Mouse (Mus musculus): Measurements from ENCODE around the gene Prkca.

Gene Prkca

DNA sequence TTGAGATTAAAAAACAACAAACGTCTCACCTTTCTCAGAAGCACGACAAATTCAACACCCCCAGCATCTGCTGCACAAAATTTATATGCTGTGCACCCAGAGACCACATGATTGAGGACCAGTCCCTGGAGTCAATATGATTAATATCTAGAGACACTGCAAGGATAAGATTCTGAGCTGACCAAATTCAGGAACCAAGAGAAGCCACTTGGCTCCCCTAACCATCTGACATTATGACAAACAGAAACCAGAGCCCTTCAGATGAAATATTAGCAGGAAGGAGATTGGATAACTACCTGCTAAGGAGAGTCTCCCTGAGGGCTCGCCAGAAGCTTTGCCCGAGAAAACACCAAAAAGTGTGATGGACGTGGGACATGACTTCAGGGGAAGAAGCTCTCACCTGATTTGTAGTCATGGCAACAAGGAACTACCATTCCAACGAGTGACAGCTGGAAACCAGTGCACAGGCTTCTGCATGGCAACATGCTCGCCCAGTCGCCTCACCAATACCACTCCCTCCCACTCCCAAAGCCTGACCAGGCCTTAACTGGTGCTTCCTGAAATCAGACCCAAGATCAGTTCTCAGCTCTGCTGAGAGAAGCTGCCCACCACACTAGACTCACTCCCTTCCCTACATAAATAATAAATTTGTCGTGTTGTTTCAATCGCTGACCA, 106.8 kb downstream of the Prkca start:
- intact Hi-C loops (cut with DNase I), result no loop called here

DNA sequence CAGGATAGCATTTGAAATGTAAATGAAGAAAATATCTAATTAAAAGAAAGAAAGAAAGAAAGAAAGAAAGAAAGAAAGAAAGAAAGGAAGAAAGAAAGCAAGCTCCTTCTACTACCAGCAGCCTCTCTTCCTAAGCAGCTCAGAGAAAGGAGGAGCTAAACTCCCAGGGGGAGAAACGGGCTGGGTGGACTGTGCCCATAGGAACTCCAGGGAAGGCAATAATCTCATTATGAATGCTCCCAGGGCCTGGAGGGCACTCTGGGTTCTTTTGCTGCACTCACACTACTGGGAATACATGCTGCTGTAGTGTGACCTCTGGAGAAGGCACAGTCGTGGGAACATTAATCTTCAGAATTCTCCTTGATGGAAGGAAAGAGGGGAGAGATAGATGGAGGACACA, 107.5 kb downstream of the Prkca start:
- intact Hi-C loops (cut with DNase I), result no loop called here

DNA sequence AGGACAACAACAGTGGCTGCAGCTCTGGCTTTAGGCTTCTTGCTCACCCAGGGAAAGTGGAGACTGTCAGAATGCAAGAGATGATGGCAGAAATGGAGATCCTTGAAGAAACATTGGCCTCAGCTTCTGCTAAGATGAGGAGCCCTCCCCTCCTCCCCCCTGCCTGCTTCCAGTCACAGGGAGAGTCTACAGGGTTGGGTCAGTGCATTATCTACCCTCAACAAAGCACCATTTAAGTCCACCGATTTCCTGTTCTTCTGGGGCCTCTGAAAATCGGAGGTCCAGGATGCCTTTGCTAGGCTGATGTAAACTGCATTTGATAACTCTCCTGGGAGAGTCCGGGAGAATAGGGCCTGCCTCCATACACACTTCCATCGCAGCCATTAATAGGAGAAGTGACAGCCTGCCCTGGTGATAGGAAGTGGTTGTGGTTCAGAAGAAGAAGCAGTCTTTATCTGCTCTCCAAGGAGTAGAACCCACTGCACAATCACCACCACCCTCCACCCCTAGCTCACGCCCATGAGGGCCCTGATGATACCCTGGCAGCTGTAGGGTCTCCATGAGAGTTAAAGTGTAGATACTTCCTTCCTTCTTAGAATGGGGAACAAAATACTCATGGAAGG, 108.5 kb downstream of the Prkca start:
- intact Hi-C loops (cut with DNase I), result no loop called here

DNA sequence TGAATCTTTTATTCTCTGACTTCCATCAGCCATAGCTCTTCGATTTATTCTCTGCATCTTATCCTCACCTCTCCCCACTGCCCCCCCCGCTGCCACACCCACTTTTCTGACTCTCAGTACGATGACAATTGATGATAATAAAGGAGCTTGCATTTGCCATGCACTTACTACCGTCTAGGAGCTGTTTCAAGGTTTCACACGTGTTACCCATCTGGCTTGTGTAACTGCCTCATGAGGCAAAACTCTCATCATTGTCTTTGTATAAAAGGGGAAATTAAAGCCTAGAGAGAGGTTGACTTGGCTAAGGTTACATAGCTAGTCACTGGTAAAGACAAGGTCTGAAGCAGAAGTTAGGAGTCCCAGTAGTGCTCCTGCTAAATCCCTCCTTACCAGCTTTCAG, 110.7 kb downstream of the Prkca start:
- intact Hi-C loops (cut with DNase I), result no loop called here

DNA sequence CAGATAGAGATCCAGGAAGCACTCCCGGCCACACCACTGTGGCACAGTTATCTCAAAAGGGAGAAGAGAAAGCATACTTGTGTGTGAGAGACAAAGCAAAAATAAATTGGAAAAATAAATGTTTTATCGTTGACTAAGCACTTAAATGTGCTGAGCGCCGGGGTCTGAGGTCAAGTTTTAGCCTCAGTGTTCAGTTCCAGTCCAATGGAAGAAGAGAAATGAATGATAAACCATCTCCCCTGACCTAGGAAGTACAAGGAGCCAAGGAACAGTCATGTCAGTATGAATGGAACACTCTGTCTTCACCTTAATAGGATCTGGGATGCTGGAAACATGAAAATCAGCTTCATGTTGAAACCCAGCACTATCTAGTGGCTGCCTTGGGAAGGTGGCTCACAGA, 113.6 kb downstream of the Prkca start:
- intact Hi-C loops (cut with DNase I), result no loop called here

DNA sequence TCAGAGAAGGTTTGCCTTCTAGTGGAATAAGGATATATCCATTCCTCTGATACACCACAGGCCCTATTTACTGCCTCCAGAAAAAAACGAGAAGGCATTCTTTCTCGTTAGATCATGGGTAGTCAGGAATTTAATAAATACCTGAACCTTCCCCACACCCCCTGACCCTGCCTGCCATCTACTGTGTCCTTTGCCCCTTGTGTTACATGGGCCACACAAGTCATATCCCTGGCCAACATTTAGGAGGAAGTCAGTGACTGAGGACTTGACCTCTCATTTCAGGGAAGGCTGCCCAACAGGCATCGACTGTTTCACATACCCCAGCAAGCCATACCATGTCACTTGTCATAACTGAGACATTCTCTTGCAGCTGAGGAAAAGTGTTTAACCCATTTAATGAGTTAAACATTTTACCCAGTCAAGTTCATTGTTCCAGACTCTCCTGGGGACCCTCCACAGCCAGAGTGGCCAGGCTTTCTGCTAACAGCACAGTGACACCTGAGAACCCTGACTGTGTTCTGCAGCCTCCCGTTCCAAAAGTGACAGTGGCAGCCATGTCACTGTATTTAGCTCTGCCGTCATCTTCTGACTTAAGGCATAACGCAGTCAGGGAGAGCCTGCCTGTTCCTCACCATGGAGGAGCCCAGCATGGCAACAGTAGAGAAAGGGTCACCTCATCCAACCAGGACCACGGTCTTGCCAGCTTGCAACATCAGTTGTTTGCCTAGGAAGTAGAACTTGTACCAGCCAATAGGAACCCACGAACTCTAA, 114.4 kb downstream of the Prkca start:
- intact Hi-C loops (cut with DNase I), result no loop called here

DNA sequence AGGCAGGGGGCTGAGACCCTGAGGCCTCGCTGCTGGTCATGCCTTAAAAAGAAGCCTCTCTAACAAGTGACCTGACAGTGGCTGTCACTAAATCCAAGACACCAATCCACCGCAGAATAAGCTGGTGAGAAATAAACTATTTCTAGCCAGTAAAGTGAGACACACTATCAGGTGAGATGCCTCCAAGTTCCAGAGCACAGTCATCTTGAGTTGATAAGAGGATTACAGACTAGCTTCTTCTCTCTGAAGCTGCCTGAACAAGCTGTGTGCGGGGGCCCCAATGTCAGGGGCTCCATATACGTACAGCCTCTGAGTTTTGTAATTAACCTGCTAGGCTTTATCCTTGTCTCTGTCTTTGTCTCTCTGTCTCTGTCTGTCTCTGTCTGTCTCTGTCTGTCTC, 115.2 kb downstream of the Prkca start:
- intact Hi-C loops (cut with DNase I), result no loop called here

DNA sequence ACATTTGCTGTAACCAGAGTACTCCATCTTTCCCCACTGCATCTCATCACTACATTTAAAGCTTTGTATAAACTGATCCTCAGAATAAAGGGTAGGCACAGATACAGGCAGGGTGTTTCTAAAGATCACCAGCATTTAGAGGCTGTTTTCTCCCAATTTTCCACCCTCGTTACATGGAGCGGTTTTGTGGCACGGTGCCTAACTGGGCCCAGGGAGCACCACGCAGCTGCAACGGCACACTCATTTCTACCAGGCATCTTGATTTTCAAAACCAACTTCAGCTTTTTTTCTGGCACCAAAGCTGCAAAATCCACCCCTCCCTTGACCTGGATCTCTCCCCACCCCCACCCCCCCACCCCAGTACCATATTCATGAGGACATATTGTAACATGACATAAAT, 117.5 kb downstream of the Prkca start:
- intact Hi-C loops (cut with DNase I), result no loop called here

DNA sequence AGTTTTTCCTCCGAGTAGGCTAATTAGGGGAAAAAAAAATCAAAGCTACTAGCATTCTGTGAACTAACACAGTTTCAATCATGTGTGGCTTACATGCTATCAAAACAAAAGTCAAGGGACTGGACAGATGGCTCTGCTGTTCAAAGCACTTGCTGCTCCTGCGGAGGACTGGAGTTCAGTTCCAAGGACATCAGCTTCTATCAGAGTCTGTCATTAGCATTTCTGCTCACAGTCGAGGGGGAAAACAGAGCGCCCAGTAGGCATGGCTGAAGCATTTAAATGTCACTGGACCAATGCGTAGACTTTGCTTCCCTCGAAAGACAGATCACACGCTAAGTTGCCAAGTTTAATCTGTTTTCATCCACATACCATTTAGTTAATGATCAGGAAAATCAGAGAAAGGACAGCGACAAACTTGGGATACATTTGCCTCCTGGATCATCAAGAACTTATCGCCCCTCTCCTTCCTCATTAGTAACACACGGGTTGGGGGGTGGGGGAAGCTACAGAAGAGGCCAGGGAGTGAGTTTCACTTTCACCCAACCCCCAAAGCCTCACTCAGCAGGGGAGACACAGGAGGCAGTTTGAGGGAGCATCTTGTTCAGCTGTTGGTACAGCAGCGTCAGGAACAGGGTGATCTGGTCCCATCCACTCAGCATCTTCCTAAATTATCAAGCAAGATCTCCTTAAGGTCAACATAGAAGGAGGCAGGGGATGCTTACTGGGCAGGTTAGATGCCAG, 119.3 kb downstream of the Prkca start:
- intact Hi-C loops (cut with DNase I), result no loop called here

DNA sequence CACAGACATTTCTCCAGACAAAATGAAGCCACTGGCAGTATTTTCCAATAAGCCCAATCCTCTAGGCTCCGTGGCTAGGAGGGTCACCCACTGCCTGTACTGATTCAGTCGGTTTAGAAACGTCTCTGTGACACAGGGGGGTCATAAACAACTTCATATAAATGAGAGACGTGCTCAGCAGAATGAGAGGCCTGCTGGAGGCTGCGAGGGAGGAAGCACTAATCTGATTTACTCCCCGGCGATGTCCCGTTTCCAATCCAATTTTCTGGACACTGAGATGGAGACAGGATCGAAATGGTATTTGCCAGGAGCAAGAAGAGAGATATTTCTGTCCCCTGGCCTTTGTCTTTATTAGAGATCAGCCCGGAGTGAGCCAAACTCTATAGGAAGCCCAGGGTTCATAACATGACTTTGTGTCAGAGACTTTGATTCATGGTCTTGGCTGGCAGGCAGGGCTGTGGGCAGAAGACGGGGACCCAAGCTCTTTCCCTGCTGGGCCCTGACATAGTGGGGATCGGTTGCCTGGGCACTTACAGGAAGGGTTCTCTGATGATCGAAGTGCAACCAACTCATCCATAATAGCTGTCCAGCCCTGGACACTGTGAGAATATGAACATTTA, 120.0 kb downstream of the Prkca start:
- intact Hi-C loops (cut with DNase I), result no loop called here

DNA sequence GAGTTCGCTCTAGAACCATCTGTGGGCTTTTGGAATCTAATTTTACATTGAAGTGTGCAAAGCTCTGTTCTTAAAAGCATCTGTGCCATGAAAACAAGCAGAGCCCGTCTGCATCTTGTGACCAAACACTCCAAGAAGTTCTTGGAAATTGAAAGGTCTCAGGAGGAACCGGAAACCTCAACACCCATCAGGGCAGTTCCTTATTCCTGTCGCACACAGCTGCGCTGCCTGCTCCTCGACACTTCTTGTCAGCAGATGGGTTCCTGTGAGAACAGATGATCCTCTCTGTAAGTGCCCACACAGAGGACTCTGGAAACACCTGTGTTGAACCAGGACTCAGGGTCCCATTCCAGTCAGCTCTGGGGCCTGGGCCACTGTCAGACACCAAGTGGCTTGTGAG, 120.6 kb downstream of the Prkca start:
- intact Hi-C loops (cut with DNase I), result no loop called here

DNA sequence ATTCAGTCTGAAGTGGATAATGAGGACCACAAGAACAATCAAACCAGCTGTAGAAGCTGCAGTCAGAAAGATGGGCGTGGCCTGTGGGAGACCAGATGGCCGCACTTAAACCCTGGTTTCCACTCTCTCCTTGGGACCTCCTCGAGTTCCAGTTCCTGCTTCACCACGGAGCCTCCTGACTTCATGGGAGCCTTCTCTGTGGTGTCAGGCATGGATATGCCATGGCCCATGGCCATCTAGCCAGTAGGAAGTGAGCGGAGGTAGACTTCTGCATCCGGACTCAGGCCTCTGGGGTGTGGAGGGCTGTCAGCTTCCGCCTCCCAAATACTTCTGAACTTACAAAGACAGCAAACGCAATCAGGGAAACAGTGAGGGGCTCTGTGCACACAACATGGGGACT, 121.1 kb downstream of the Prkca start:
- intact Hi-C loops (cut with DNase I), result no loop called here

DNA sequence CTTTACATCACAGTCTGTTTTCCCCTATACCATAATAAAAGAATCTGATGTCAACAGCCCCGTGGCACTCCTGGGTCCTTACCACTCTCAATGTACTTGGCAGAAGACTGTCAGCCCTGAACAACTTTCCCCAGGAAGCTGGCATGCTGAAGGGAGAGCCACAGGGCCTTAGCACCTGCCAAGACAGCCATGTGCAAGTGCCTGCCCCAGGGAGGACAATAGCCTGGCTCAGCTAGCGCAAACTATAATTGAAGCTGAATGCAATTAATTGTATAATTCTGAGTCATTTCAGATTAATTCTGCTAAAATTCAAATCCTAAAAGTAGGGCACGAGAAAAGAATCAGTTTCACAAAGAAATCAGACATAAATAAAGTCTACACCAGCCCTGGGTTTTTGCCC, 121.7 kb downstream of the Prkca start:
- intact Hi-C loops (cut with DNase I), result no loop called here

DNA sequence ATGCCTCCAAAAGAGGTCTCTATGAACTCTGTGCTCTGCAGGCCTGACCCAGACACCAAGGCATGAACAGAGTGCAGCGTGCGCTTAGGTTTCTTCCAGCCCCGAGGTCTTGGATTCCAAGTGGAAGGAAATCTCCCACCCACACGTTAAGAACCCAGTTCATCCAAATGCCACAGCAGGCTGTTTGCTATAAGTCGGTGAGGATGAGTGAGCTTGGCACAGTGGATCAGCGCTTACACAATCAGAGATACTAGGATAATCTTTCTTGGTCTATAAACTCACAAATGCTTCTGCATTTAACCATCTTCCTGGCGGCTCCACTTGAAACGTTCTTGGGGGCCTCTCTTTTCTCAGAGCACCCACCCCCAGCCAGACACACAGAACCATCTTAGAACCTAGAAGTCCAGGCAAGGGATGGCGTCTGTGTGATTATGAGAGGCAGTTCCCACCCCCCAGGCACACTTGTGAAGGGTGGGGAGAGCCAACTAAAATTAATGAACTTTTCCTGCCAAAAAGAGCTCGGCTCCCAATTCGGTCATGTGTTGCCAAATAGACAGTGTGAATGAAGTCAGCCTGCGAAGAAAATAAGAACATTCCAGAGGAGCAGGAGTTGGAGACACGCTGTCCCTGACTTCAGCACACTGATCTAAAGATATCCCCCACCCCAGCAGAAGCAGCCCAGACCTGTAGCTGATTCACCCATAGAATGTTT, 122.4 kb downstream of the Prkca start:
- intact Hi-C loops (cut with DNase I), result no loop called here

DNA sequence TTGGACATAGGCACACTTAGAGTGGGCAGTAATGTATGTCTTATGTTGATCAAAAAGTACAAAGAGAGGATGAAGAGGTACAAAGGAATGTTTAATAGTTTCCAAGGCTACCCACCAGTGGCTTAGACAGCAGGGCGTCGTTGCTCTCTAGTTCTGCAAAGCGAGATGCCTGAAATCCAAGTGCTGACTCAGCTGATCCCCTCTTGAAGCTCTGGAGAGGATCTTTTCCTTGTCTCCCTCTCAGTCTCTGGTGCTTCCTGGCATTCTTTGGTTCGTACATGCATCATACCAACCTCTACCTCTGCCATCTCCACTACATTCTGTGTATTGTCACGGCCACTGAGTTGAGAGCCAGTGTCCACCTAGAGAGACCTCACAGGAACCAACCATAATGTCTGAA, 123.1 kb downstream of the Prkca start:
- intact Hi-C loops (cut with DNase I), result no loop called here

DNA sequence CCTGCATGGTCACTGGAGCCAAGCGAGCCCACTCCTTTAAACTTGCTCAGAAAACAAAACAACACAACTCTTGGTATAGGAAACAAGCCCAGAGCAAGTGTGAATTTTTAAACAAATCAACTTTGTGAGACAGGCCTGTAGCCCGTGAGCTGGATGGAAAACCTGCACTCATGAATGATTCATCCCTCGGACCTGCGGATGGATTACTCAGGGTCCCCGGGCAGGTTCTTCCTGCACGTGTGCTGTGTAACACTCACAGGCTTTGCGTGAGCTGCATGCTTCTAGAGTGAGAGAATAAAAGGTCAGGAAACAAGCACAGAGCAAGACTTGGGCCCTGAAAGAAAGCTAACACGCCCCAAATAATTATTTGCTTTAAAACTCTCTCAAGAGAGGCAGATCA, 126.7 kb downstream of the Prkca start:
- intact Hi-C loops (cut with DNase I), result no loop called here

DNA sequence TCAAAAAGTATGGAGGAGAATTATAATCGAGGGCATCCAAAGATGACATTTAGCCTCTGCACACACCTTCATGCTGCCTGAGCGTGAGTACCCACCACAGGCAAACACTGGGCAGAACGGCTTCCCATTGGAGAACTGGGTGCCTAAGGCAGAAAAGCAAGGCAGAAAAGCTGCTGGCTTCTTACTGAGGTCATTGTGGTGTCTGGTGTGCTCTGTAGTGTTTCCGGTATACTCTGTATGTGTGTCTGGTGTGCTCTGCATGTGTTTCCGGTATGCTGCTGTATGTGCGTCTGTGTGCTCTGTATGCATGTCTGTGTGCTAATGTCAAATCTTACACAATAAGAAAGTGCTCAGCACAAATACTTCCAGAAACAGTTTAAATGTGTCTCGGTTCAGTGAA, 127.7 kb downstream of the Prkca start:
- intact Hi-C loops (cut with DNase I), result no loop called here

DNA sequence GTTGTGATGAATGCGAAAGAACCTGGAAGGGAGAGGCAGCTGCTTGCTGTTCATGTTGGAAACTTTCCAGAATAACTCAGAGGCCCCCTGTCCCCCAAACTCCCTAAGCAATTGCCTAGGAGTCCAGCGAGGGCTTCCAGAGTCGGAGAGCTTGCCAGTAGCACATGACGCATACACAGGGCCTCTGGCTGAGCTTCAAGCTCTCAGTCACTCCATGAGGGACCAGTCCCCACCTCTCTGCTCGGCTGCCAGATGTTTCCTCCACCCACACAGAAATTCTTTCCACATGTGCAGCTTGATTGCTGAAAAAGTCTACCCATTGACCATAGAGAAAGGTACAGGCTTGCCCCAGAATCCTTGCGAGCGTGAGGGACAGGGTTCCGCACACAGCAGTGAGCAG, 128.3 kb downstream of the Prkca start:
- intact Hi-C loops (cut with DNase I), result no loop called here

DNA sequence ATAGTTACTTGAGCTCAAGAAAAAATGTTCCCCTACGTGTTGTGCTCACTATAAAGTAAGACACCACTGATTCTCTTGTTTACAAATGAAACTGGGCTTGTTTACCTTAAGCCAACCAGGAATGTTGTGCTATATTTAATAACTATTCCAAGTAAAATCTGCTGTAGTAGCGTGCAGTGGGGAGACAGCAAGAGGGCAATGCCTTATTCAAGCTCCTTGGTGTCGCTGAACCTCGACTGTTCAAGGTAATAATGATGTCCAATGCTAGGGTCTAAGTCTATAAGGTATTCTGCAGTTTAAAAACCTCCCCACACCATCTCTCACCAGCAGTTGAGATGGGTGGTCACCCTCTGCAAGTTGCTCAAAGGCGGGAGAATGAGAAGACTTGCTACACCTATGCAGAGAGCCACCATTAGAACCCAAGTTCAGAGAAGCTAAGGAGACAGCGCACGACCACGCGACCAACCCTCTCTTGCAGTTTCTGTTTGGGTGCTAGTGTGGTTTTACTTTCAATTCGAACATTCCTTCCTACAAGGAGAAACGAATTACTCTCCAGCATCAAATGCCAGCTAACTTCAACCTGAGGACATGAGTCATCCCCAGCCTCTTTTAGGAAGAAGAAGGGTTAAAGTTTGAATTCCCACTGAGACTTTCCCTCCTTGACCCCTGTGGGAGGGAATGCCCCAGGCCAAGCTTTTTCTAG, 129.1 kb downstream of the Prkca start:
- intact Hi-C loops (cut with DNase I), result no loop called here

DNA sequence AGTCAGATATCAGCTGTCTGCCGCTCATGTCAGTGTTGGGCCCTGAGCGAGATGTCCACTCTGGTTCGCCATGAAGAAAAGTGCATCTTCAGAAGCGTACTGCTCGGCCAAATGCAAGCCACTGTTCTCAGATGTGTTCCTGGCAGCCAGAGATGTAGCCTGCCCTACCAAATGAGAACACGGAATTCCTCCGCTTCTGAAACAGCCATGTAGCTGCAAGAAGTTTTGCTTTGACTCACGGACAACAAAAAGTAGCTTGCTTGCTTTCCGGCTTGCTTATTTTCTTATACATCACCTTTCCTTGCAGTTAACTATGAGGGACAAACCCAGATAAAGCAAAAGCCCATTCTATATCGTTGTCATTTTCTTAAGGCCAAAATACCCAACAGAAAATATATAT, 129.9 kb downstream of the Prkca start:
- intact Hi-C loops (cut with DNase I), result no loop called here

Data from adrenal gland (tissue).